Mouse (Mus musculus): Measurements from ENCODE around the gene C77080.

The C77080 gene

DNA sequence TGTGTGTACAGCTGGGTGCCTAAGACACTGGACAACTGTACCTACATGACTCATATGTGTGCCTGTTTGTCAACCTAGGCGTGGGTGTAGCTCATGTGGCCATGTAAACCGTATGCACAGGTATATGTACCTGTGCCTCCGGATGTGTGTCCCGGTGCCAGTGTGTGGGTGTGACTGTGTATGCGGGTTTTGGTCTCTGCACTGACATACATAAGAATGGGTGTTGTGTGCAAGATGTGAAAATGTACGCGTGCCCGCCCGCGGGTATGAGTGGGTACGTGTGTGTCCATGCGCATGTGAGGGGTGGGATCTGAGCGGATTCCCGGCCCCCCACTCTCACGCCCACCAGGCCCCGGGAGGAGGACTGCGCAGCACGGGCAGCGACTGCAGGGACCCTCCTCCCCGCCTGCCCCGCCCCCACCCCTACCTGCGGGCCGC lies 22.6 kb downstream of the C77080 start:
- DNase-seq (ENCODE audit: low spot score in 2 of 2): no peak

DNA sequence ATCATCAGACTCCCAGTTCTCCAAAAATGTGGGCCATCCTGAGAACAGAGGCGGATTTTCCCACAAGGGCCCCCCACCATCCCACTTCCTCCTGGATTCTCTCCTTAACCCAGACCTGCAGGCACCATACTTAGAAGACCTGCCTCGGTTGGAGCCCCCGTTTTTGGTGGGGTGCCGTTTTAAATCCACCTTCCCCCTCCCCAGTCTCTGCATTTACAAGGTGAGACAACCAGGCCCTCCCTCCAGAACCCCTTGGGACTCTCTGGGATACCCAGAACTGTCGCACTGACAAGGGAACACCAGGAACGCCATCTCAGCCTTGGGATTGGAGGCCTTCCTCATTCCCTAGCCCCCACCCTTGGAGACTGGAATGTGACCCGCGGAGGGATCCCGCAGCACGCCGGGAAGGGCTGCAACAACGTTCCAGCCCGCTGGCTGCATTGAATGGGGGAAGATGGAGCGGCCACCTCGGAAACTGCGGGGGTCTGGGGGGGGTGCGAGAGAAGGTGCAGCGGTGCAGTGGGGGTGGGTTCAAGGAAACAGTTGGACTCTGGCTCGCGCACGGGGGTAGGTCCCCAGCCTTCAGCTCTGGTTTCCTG lies 23.3 kb downstream of the C77080 start:
- DNase-seq (ENCODE audit: low spot score in 2 of 2): no peak

DNA sequence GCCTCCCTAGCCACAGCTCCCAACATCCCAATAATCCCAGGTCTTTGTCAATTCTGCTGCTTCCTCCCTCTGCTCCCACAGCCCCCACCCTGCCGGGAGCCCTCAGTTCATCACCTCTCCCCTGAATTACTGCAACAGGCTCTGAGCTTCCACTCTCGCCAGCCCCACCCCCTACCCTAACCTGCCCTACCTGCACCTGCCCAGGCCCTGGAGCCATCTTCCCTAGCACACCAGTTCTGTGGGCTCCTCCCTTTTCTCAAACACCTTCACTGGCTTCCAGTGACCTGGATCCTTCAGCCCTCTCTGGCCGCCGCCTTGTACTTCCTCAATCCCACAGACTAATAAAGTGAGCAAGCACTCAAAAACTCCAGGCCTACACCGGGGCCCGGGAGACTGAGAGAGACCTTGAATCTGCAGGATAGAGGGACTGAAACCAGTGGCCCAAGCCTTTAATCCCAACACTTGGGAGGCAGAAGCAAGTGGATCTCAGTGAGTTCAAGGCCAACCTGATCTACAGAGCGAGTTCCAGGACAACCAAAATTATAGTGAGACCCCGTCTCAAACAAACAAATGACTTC lies 24.9 kb downstream of the C77080 start:
- DNase-seq (ENCODE audit: low spot score in 2 of 2): no peak

DNA sequence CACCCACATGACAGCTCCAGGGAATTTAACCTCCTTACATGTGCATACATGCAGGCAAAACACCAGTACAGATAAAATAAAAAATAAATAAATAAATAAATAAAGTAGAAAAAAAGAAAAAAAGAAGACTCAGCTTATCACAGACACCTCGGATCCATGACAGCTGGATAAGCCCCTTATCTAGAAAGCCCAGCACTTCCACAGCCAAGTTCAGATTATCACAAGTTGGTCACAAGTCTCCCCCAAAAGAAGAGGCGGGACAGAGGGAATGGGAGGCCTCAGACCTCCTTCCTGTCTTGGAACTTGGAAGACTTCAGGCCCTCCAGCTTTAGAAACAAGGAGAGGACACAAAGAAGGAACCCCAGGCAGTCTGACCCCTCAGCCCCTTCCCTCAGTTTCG lies 26.1 kb downstream of the C77080 start:
- DNase-seq (ENCODE audit: low spot score in 2 of 2): no peak

DNA sequence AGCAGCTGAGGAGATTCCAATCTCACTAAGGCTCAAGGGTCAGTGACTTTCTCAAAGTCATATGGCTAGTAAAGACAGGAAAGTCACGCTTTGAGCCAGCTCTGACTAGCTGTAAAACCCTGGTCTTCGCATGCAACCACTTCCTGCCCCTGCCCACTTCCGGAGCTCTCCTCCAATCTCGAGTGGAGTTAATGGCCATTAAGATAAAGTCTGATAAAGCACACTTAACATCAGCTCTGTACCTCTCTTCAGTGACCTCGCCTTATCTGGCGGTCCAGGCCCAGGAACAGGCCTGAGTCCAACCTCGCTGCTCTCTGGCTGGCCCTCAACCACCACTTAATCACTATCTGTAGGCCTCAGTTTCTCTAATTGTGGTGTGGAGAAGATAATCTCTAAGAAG lies 26.7 kb downstream of the C77080 start:
- DNase-seq (ENCODE audit: low spot score in 2 of 2): no peak

DNA sequence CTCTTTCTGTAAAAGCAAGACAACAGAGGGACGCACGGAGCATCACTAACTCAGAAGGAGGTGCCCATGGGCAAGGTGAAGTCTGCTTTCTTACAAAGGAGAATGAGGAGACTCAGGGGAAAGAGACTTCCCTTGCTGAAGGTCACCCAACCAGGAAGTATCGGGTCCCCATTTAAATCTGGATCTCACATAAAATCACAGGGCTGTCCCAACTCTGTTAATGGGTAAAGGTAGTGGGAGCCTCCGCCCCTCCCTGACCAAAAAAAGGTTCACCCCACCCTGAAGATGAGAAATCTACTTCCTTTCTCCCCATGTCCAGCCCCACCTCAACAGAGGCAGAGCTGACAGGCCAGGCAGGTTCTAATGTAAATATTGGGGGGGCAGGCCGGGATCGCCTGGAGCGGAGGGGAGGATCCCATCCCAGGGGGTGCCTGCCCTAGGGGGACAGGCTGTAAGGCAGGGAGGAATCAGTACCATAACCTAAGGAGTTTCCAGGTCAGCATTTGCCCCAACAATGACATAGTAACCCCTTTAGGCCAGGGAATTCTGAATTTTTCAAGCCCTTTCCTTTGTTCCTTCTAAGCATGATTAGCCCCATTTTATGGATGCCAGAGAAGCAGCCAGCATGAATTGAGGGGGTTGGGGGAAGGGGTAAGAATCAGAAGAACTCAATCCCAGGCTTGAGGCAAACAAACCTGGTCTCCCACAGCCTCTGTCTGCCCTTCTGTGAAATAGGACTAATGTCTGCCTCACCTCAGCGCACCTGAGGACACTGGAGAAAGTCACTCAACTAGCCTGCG lies 28.4 kb downstream of the C77080 start:
- DNase-seq (ENCODE audit: low spot score in 2 of 2): no peak

DNA sequence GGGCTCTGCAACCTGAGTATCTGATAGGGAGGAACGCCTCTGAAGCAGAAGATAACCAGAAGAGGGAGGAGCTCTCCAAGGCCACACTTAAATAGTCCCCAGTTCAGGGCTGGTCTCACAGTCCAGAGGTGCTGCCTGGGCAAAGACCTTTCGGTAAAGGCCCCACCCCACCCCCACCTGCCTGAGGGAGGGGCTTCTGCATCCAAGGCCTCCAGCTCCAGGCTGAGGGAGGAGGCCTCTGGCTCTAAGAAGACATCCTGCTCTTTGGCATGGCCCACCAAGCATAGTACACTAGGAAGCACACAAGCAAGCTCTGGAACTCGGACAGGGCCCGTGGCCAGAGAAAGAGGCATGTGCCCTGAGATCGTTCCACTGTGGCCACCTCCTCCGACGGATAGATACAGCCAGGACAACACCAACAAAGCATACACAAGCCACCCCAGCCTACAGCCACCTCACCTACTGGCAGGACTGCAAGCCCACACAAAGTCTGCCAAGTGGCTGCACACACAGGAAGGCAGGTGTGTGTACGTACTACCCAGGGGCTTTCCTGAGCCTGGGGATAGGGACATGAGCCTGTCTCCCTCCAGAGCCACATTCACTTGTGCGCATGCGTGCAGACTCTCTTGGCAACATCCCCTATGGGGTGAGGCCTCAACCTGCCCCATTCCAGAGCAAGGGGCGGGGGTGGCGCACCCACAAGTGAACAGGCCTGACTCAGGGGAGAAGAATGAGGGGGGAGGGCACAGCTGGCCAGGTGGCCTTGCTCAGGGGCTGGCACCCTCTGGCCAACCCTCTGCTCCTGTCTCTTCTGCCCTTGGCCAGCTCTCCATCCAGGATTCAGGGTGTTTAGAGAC lies 29.4 kb downstream of the C77080 start:
- no peak for DNase-seq (ENCODE audit: low spot score in 2 of 2)

DNA sequence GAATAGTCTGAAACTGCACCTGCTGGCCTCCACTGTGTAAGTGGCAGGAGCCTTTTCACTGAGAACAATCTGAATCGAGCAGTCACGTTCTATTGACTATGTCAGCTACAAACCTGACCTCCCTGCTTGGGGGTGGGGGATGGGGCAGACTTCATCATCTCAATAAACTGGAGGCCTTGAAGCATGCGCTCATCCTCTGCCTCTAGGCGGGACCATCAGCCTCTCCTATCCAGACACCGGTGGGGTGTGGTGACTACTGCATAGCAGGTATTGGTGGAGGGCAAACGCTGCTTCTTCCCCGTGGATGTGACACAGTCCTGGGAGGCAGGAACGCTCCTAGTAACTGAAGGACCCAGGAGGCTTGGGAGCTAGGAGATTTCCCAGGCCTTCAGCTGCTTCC lies 30.3 kb downstream of the C77080 start:
- no peak for DNase-seq (ENCODE audit: low spot score in 2 of 2)

DNA sequence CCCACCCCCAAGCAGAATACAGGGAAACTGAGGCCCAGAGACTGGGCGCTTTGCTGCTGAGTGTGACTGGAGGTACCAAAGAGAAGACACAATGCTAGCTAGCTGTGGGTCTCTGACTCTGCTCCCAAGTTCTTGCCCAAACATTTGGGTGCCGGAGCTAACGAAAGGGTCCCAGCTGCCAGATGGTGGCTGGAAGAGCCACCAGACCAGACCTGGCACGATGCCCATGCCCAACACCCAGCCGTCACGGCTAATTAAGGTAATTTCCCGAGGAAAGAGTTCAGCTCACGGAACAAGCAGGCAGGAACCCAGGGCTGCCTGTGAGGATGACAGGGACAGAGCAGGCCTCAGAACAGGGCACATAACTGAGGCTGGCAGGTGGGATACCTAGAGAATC lies 33.2 kb downstream of the C77080 start:
- DNase-seq (ENCODE audit: low spot score in 2 of 2): no peak

DNA sequence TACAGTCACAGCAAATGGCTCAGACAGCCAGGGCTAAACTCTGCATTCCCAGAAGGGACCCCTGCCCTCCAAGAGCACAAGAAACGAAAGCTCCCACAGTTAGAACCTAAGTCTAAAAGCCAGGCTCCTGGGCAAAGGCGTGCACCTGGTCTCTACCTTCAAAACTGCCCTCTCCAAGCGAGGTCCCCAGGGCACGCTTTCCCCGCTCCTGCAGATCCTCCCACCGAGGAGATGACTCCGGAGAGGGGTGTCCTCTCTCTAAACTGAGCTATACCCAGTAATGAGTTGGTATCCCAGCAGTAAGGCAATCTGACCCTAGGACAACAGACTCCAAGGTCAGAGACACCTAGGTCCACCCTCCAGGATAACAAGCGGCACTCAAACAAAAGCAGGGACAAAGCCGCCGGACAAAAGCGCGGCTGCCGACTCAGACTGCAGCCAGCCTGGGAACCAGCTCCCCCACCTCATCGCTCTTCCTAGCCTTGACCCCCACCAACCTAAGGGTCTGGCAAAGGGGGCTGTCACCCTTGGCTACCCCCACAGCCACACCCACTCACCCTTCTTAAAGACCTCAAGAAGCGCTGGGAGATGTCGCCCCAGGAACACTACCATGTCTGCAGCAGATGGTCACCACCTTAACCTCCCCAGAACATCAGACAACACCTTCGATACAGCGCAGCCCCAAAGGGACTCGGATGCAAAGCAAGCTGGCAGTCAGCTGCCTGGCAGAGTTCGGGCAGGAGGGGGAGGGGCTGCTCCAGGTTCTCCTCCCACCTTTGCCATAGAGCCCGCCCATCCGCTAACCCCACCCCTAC lies 33.8 kb downstream of the C77080 start:
- no peak for DNase-seq (ENCODE audit: low spot score in 2 of 2)

DNA sequence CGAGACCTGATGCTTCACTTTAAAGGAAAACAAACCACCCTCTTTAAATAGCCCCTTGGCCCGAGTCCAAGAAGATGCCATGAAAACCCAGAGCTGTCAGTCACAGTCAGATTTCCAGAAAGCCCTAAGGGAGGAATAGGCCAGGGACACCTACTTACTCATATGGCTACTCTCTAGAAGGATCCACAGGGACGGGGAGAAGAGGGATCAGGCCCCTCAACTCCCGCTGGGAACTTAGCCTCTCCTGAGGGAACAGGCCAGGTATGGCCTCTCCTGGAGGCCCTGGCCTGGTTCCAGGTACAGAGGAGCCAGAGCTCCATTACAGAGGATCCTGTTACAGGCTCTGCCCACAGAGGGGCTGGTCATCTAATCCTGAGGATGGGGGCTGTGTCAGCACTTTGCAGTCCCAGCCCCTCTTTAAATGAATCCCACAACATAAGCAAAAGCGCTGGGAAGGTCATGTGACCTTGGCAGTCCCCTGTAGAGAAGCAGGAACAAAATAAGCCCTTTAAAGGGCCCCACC lies 34.7 kb downstream of the C77080 start:
- no peak for DNase-seq (ENCODE audit: low spot score in 2 of 2)

DNA sequence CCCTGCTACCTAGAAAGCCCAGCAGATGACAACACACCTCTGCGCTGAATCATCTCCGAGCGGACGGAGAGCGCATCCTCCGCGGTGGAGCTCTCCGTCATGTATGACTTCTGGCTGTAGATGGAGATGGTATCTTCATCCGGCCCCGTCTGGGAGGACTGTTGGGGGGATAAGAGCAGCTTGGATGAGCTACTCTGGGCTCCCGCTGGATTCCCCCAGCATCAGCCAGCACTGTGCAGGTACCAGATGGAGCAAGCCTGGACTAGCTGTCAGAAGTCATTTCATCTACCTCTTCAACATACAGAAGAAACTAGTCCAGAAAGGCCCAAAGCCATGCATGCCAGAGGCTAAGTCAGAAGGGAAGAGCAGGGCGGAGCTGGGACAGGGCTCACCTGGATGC lies 35.9 kb downstream of the C77080 start:
- DNase-seq (ENCODE audit: low spot score in 2 of 2): no peak

DNA sequence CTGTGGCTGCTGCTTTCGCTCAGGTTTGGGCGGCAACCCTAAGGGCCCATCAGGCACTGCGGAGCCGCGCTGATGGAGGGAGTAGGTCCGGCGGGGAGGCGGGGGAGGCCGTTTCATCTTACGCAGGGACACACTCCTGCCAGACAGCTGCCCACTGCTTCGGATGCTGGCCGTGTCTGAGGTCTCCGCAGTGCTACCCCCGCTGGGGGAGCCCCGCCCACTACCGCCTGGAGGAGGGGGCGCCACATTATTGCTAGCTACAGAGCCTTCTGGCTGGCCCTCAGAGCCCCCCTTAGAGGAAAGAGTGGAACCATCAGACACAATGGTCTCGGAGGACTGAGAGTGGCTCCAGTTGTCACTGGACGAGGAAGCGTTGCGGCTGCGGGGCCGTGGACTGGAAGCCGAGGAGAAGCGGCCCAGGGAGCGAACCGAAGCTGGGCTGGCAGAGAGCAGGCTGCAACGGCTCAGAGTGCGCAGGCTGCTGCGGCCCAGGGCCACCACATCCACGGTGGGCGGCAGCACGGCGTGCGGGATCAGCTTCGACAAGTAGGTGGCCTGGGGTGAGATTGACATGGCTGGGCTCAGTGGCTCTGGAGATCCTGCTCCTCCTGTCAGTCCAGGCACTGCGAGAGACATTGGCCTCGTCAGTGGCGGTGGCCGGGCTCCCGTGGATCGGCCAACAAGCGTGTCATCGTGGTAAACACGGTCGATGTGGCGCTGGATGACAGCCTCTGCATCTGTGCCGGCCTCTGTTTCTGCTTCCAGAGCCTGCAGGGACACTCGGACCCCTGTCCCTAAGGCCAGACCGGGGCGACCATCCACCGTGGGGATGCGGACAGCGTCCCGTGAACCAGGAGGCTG lies 37.6 kb downstream of the C77080 start:
- no peak for DNase-seq (ENCODE audit: low spot score in 2 of 2)

DNA sequence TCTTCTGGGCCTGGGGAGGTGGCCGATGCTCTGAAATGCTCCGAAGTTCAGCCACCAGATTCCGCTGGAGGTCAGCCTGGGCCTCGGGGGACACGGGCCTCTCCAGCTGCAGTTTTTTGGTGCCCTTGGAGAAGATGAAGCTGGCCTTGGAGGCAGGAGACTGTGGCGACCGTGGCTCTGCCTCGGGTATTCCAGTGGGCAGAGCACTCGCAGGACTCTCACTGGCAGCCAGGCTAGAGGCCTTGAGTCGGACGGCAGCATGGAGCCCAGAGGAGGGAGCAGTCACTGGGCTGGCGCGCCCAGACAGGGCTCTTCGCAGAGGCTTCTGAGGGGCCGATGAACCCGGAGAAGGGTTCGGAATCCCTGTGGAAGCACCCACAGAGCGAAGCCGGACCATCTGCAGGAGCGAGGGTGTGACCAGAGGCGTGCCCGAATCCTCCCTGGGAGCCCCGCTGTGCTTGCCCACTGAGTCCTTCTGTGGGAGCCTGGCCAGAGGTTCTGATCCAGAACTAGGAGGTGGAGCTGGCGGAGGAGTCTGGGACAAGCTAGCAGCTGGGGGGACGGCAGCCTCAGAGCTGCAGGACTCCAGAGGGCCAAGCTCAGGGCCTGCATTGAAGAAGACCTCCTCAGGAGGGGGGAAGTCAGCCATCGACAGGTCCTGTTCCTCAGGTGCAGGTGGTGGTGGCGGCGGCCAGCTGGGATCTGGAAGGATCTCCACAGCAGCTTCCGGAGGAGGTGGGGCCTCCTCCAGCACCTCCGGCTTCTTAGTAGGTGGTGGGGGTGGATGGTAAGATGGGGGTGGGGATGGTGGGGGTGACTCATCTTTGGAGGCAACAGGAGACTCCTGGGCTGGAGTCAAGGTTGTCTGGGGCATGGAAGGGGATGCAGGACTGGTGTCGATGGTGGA lies 38.9 kb downstream of the C77080 start:
- no peak for DNase-seq (ENCODE audit: low spot score in 2 of 2)

DNA sequence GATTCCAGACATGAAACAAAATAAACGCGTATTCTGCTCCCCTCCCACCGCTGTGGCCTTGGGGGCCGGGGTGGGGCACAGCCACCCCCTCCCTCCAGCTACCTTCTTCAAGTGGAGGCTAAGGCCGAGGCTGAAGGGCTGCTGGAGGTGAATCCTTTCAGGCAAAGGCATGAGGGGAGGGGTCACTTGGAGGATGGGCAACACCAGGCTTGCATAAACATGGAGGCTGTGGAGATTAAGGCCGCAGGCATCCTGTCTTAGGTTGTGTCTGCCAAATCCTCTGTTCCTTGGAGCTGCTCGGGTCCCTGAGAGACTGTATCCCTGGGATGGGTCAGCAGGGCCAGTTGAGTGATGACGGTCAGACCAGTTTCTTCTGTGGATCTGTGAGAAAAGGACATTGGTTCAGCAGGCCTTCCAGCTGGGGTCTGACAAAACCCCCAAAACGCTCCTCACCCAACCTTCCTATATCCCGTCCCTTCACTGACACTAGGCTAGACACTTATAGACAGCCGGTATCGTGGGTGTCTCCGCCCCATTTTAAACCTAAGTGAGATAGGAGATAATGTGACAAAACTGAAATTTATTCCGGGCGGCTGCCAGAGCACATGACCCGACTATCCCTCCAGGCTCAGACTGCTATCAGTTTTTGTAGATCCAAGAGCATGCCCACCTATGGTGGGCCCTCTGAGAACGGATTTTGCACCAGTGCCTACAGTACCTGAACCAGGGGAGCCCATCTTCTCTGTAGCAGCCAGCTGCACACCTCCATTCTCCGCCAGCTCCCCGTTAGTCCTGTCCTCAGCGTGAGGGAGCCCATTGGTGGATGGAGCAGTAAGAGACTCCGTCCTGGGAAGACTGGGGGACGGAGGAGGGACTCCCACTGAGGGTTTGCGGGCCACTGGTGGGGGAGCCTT lies 39.9 kb downstream of the C77080 start:
- no peak for DNase-seq (ENCODE audit: low spot score in 2 of 2)

DNA sequence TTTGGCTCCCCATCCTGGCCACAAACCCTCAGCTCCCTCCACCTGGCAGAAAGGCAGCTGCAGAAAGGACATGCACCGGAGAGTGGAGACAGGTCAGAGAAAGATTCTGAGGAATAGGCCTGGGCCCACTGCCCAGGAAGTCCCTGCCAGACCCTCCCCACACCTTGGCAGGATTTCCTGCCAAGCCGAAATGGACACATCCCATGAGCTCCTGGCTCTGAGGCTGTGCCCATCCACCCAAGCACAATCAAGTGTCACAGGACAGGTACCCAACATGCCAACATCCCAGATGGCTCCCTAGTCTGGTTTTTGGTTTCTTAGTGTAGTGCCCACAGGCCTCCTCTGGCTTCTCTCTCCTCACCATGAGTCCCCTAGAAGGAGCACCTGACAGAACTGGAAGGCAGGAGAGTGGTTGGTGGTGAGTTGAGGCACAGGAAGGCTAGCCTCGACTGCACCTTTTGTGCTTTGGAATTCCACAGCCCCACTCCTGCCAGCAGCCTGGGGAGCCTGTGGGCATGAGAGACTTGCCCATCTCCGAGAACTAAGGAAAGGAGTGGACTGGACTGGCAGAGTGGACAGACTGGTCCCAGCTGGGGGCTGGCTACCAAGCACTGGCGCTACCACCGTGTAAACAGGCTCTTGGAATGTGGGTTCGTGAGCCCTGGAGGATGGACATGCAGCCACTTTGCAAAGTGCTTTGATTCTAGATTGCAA lies 40.7 kb downstream of the C77080 start:
- no peak for DNase-seq (ENCODE audit: low spot score in 2 of 2)

DNA sequence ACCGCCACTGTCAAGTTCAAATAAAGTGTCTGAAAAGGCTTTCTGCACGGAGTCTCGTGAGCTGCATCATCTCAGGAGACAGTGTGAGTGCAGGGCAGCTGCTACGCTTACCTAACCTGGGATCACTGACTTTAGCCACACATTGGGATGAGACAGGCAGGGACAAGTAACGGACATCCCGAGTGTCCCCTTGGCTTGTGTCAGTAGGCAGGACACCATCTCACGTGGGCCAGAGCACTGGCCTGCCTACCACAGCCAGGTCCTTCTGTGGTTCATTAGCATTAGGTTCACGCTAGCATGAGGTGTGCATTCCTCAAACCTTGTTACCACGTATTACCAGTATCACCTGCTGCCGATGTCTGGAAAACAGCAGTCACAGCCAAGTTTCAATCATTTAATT lies 42.0 kb downstream of the C77080 start:
- DNase-seq (ENCODE audit: low spot score in 2 of 2): no peak
